Mouse (Mus musculus) common myeloid progenitor, adult 5-6 weeks (primary cell): ENCODE data around the gene Gm10719. TPM values are rescaled to one million over a fixed set of nuclear protein-coding genes. Genes with fewer than 3 reads are reported as not detected.
"Not testable (repeated sequence)": the region's sequence is repeated elsewhere in the genome, so short reads cannot be mapped to it uniquely, and the experiment has no call there.

ENCODE experiments used
- ATAC-seq: replicated peaks from 2 replicates; pipeline ENCODE4 v1.8.0; 2016; ENCODE audit warnings: low read depth, mild to moderate bottlenecking, moderate TSS enrichment, inconsistent platforms; ENCODE audit not compliant: poor library complexity, severe bottlenecking
- total RNA-seq: library from RNA; stranded (forward); fragments of 200-1000, 187-1606 nt; gene quantifications from 2 replicates; pipeline ENCODE4 v1.2.3, GENCODE M21; 2017

Gm10719 gene
- total RNA-seq, 1 experiment from 2014 or later = not detected

DNA sequence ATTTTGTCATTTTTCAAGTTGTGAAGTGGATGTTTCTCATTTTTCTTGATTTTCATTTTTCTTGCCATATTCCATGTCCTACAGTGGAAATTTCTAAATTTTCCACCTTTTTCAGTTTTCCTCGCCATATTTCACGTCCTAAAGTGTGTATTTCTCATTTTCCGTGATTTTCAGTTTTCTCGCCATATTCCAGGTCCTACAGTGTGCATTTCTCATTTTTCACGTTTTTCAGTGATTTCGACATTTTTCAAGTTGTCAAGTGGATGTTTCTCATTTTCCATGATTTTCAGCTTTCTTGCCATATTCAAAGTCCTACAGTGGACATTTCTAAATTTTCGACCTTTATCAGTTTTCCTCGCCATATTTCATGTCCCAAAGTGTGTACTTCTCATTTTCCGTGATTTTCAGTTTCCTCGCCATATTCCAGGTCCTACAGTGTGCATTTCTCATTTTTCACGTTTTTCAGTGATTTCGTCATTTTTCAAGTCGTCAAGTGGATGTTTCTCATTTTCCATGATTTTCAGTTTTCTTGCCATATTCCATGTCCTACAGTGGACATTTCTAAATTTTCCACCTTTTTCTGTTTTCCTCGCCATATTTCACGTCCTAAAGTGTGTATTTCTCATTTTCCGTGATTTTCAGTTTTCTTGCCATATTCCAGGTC is 6.9 kb downstream of the Gm10719 start:
- not testable (repeated sequence) for ATAC-seq

DNA sequence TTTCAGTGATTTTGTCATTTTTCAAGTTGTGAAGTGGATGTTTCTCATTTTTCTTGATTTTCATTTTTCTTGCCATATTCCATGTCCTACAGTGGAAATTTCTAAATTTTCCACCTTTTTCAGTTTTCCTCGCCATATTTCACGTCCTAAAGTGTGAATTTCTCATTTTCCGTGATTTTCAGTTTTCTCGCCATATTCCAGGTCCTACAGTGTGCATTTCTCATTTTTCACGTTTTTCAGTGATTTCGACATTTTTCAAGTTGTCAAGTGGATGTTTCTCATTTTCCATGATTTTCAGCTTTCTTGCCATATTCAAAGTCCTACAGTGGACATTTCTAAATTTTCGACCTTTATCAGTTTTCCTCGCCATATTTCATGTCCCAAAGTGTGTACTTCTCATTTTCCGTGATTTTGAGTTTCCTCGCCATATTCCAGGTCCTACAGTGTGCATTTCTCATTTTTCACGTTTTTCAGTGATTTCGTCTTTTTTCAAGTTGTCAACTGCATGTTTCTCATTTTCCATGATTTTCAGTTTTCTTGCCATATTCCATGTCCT is 7.8 kb downstream of the Gm10719 start, which contains the start of gene Gm10717:
Gene Gm10717, plus strand, starts transcription at position 506 of the 556 bp plus-strand sequence.
- not testable (repeated sequence) for ATAC-seq

DNA sequence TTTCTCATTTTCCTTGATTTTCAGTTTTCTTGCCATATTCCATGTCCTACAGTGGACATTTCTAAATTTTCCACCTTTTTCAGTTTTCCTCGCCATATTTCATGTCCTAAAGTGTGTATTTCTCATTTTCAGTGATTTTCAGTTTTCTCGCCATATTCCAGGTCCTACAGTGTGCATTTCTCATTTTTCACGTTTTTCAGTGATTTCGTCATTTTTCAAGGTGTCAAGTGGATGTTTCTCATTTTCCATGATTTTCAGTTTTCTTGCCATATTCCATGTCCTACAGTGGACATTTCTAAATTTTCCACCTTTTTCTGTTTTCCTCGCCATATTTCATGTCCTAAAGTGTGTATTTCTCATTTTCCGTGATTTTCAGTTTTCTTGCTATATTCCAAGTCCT is 8.4 kb downstream of the Gm10719 start:
- not testable (repeated sequence) for ATAC-seq

DNA sequence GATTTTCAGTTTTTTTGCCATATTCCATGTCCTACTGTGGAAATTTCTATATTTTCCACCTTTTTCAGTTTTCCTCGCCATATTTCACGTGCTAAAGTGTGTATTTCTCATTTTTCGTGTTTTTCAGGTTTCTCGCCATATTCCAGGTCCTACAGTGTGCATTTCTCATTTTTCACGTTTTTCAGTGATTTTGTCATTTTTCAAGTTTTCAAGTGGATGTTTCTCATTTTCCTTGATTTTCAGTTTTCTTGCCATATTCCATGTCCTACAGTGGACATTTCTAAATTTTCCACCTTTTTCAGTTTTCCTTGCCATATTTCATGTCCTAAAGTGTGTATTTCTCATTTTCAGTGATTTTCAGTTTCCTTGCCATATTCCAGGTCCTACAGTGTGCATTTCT is 8.9 kb downstream of the Gm10719 start:
- ATAC-seq = not testable (repeated sequence)

DNA sequence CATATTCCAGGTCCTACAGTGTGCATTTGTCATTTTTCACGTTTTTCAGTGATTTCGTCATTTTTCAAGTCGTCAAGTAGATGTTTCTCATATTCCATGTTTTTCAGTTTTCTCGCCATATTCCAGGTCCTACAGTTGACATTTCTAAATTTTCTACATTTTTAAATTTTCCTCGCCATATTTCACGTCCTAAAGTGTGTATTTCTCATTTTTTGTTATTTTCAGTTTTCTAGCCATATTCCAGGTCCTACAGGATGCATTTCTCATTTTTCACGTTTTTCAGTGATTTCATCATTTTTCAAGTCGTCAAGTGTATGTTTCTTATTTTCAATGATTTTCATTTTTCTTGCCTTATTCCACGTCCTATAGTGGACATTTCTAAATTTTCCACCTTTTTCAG is 9.5 kb downstream of the Gm10719 start:
- not testable (repeated sequence) for ATAC-seq

DNA sequence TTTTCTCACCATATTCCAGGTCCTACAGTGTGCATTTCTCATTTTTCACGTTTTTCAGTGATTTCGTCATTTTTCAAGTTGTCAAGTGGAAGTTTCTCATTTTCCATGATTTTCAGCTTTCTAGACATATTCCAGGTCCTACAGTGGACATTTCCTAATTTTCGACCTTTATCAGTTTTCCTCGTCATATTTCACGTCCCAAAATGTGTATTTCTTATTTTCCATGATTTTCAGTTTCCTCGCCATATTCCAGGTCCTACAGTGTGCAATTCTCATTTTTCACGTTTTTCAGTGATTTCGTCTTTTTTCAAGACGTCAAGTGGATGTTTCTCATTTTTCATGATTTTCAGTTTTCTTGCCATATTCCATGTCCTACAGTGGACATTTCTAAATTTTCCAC is 10.0 kb downstream of the Gm10719 start:
- ATAC-seq = 0 out of 2 replicates have a peak, but pooled peaks have one; percentile 10

DNA sequence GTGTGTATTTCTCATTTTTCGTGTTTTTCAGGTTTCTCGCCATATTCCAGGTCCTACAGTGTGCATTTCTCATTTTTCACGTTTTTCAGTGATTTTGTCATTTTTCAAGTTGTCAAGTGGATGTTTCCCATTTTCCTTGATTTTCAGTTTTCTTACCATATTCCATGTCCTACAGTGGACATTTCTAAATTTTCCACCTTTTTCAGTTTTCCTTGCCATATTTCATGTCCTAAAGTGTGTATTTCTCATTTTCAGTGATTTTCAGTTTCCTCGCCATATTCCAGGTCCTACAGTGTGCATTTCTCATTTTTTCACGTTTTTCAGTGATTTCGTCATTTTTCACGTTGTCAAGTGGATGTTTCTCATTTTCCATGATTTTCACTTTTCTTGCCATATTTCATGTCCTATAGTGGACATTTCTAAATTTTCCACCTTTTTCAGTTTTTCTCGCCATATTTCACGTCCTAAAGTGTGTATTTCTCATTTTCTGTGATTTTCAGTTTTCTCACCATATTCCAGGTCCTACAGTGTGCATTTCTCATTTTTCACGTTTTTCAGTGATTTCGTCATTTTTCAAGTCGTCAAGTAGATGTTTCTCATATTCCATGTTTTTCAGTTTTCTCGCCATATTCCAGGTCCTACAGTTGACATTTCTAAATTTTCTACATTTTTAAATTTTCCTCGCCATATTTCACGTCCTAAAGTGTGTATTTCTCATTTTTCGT is 12.2 kb downstream of the Gm10719 start:
- ATAC-seq = not testable (repeated sequence)

DNA sequence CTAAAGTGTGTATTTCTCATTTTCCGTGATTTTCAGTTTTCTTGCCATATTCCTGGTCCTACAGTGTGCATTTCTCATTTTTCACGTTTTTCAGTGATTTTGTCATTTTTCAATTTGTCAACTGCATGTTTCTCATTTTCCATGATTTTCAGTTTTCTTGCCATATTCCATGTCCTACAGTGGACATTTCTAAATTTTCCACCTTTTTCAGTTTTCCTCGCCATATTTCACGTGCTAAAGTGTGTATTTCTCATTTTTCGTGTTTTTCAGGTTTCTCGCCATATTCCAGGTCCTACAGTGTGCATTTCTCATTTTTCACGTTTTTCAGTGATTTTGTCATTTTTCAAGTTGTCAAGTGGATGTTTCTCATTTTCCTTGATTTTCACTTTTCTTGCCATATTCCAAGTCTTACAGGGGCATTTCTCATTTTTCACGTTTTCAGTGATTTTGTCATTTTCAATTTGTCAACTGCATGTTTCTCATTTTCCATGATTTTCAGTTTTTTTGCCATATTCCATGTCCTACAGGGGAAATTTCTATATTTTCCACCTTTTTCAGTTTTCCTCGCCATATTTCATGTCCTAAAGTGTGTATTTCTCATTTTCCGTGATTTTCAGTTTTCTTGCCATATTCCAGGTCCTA is 13.6 kb downstream of the Gm10719 start:
- not testable (repeated sequence) for ATAC-seq

DNA sequence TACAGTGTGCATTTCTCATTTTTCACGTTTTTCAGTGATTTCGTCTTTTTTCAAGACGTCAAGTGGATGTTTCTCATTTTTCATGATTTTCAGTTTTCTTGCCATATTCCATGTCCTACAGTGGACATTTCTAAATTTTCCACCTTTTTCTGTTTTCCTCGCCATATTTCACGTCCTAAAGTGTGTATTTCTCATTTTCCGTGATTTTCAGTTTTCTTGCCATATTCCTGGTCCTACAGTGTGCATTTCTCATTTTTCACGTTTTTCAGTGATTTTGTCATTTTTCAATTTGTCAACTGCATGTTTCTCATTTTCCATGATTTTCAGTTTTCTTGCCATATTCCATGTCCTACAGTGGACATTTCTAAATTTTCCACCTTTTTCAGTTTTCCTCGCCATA is 17.1 kb downstream of the Gm10719 start, which contains the start of gene Gm17535:
Gene Gm17535, plus strand, starts transcription at position 301 of the 400 bp plus-strand sequence.
- ATAC-seq = not testable (repeated sequence)

DNA sequence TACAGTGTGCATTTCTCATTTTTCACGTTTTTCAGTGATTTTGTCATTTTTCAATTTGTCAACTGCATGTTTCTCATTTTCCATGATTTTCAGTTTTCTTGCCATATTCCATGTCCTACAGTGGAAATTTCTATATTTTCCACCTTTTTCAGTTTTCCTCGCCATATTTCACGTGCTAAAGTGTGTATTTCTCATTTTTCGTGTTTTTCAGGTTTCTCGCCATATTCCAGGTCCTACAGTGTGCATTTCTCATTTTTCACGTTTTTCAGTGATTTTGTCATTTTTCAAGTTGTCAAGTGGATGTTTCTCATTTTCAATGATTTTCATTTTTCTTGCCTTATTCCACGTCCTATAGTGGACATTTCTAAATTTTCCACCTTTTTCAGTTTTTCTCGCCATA is 19.4 kb downstream of the Gm10719 start, which contains the start of gene Gm10715:
Gene Gm10715, plus strand, starts transcription at position 301 of the 400 bp plus-strand sequence.
- not testable (repeated sequence) for ATAC-seq

DNA sequence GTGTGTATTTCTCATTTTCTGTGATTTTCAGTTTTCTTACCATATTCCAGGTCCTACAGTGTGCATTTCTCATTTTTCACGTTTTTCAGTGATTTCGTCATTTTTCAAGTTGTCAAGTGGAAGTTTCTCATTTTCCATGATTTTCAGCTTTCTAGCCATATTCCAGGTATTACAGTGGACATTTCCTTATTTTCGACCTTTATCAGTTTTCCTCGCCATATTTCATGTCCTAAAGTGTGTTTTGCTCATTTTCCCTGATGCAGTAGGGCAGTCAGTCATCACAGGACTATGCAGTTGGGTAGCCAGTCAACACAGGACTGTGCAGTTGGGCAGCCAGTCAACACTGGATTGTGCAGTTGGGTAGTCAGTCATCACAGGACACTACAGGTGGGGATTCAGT is 21.0 kb downstream of the Gm10719 start:
- ATAC-seq = not testable (repeated sequence)

Other genes with a start within 250 kb of the Gm10719 start
- 0.58 TPM in 1 of 2 replicates, not detected in the other for gene Gm10722, start 16.5 kb upstream of the Gm10719 start, total RNA-seq
- gene Gm11168, start 14.1 kb upstream of the Gm10719 start, total RNA-seq = 0.69 TPM in 1 of 2 replicates, not detected in the other
- gene Gm10721, start 4.3 kb upstream of the Gm10719 start, total RNA-seq = not detected in 2 replicates
- gene Gm10720, start 1.8 kb upstream of the Gm10719 start, total RNA-seq = not detected in 2 replicates
- 0.69 TPM in 1 of 2 replicates, not detected in the other for gene Gm10718, start 6.1 kb downstream of the Gm10719 start, total RNA-seq
- 3.5 TPM in 1 of 2 replicates, not detected in the other for gene Gm10717, start 8.0 kb downstream of the Gm10719 start, total RNA-seq
- gene Gm17535, start 17.2 kb downstream of the Gm10719 start, total RNA-seq = not detected in 2 replicates
- gene Gm10715, start 19.5 kb downstream of the Gm10719 start, total RNA-seq = 1.8 TPM in 1 of 2 replicates, not detected in the other